Mouse (Mus musculus): Measurements from ENCODE around the gene Sox5. TPM values are rescaled to one million over a fixed set of nuclear protein-coding genes. Genes with fewer than 3 reads are reported as not detected.

The Sox5 gene
- polyA plus RNA-seq, 1 experiment from 2014 or later = 19.9 TPM

GRCm38 (mm10) chr6:144570850-144571249 lies 210.9 kb downstream of the Sox5 start:
- H3K4me3 ChIP-seq = no peak overlapping the region
- no peaks in the 10 kb centered on the region for H3K4me1 ChIP-seq (replicated peaks)
- H3K36me3 ChIP-seq = no peaks in the 10 kb centered on the region
- H3K27ac ChIP-seq (ENCODE audit: poor library complexity, severe bottlenecking) = no peak overlapping the region
- no peaks in the 10 kb centered on the region for H3K27me3 ChIP-seq (replicated peaks)
- H3K9me3 ChIP-seq (replicated peaks) = no peaks in the 10 kb centered on the region
- no peak overlapping the region for H3K4me2 ChIP-seq
- no peak for ATAC-seq (ENCODE audit: insufficient number of reproducible peaks, low FRiP score)
- no peak overlapping the region for H3K9ac ChIP-seq
- WGBS = 60% methylated on average over 17 of the region's 17 CpGs

GRCm38 (mm10) chr6:144565827-144566226 lies 215.9 kb downstream of the Sox5 start:
- 77% methylated on average over 1 of the region's 1 CpGs for WGBS
- Histone ChIP-seq H3K4me2 (no peak overlapping the region), H3K9me3 (replicated peaks) (peaks cover 8% of the 10 kb centered on the region; the same call in 1 of the 2 replicates), H3K9ac (no peak overlapping the region), H3K27me3 (replicated peaks) (no peaks in the 10 kb centered on the region), H3K4me1 (replicated peaks) (no peaks in the 10 kb centered on the region), H3K4me3 (no peak overlapping the region), H3K36me3 (no peaks in the 10 kb centered on the region), H3K27ac (ENCODE audit: poor library complexity, severe bottlenecking) (no peak overlapping the region)
- ATAC-seq (ENCODE audit: insufficient number of reproducible peaks, low FRiP score) = no peak

DNA sequence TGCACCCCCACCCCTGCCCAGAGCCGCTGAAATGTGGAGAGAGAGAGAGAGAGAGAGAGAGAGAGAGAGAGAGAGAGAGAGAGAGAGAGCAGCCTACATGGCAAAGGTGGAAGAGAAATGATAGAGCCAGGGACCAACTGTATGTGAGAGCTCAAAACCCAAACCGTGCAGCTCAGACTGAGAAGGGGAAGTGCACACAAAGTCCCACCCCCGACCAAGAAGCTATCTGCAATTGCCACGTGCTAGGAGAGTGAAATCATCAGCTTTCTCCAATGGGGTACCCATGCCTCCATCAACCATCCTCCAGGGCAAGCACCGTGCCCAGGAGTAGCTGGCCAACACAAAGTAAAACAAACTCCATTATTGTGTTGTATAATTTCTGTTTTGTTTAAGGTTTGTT lies 220.1 kb downstream of the Sox5 start:
- H3K9ac ChIP-seq = no peak overlapping the region
- H3K4me3 ChIP-seq = no peak overlapping the region
- no peak overlapping the region for H3K27ac ChIP-seq (ENCODE audit: poor library complexity, severe bottlenecking)
- 58% methylated on average over 5 of the region's 5 CpGs for WGBS
- H3K9me3 ChIP-seq (replicated peaks) = peaks cover 14% of the 10 kb centered on the region
- H3K4me1 ChIP-seq (replicated peaks) = no peaks in the 10 kb centered on the region
- no peak overlapping the region for H3K4me2 ChIP-seq
- H3K27me3 ChIP-seq (replicated peaks) = no peaks in the 10 kb centered on the region
- no peak for ATAC-seq (ENCODE audit: insufficient number of reproducible peaks, low FRiP score)
- no peaks in the 10 kb centered on the region for H3K36me3 ChIP-seq

DNA sequence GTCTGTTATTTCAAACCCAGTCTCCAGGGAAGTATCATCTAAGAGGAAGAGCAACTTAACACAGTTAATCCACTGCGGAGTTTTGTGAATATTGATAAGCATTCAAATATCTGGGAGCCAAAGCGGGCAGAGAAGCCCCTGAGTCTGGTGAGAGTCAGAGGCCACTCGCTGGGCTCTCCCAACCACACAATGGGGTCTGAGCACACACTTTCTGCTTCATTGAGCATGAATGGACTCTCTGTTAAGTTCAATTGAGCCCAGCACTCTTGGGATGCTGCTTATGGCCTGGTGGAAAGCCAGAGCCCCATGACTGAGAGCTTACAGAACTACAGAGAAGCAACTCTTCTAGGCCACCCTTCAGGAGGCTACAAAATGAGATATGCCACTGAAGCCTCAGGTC lies 221.6 kb downstream of the Sox5 start:
- Histone ChIP-seq H3K36me3 (no peaks in the 10 kb centered on the region), H3K4me1 (replicated peaks) (no peaks in the 10 kb centered on the region), H3K9ac (no peak overlapping the region), H3K27me3 (replicated peaks) (no peaks in the 10 kb centered on the region), H3K4me2 (no peak overlapping the region), H3K27ac (ENCODE audit: poor library complexity, severe bottlenecking) (no peak overlapping the region), H3K9me3 (replicated peaks) (peaks cover 14% of the 10 kb centered on the region), H3K4me3 (no peak overlapping the region)
- 78% methylated on average over 3 of the region's 3 CpGs for WGBS
- ATAC-seq (ENCODE audit: insufficient number of reproducible peaks, low FRiP score) = no peak

GRCm38 (mm10) chr6:144553476-144553875 lies 228.3 kb downstream of the Sox5 start:
- no peak overlapping the region for H3K4me2 ChIP-seq
- no peaks in the 10 kb centered on the region for H3K27me3 ChIP-seq (replicated peaks)
- no peak overlapping the region for H3K4me3 ChIP-seq
- H3K27ac ChIP-seq (ENCODE audit: poor library complexity, severe bottlenecking) = no peak overlapping the region
- no peaks in the 10 kb centered on the region for H3K4me1 ChIP-seq (replicated peaks)
- 76% methylated on average over 6 of the region's 6 CpGs for WGBS
- H3K36me3 ChIP-seq = no peaks in the 10 kb centered on the region
- H3K9ac ChIP-seq = no peak overlapping the region
- no peak for ATAC-seq (ENCODE audit: insufficient number of reproducible peaks, low FRiP score)
- H3K9me3 ChIP-seq (replicated peaks) = no peaks in the 10 kb centered on the region

DNA sequence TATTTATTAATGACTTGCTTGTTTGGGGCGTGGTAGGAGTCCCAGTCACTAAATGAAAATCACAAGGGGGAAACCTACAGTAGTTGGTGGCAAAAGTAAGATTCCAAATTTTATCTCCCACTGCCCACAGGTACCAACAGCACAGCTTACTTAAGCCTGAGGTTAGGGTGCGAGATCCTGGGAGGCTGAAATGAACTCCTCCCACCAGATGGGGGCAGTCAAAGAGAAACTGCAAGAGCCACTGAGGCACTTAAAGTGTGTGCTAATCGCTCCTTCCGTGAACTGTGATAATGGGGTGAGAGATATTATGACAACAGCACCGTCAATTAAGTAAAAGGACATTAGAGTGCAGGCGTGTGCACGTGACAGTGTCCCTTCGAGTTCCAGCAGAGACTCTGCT lies 232.8 kb downstream of the Sox5 start:
- Histone ChIP-seq H3K27ac (ENCODE audit: poor library complexity, severe bottlenecking) (no peak overlapping the region), H3K27me3 (replicated peaks) (no peaks in the 10 kb centered on the region), H3K9ac (no peak overlapping the region), H3K36me3 (no peaks in the 10 kb centered on the region), H3K4me3 (no peak overlapping the region), H3K4me2 (no peak overlapping the region), H3K4me1 (replicated peaks) (no peaks in the 10 kb centered on the region), H3K9me3 (replicated peaks) (no peaks in the 10 kb centered on the region; the same call in 1 of the 2 replicates)
- ATAC-seq (ENCODE audit: insufficient number of reproducible peaks, low FRiP score) = no peak
- 78% methylated on average over 8 of the region's 8 CpGs for WGBS

DNA sequence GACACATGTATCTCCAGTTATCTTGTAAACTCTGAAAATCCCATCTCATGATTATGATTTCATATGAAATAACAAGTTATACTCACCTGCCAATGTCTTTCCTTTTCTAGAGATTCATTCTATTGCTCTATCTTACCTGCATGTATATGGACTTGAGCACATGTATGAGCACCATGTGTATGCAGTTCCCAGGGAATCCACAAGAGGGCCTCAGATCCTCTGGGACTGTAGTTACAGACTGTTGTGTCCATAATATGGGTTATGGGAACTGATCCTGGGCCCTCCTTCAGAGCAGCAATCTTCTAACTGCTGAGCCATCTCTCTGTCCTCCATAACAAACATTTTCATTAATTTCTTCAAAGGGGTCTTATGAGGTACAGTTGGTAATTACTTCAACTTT lies 234.6 kb downstream of the Sox5 start:
- Histone ChIP-seq H3K4me1 (replicated peaks) (no peaks in the 10 kb centered on the region), H3K36me3 (no peaks in the 10 kb centered on the region), H3K4me3 (no peak overlapping the region), H3K9me3 (replicated peaks) (no peaks in the 10 kb centered on the region; the same call in 1 of the 2 replicates), H3K27ac (ENCODE audit: poor library complexity, severe bottlenecking) (no peak overlapping the region), H3K9ac (no peak overlapping the region), H3K27me3 (replicated peaks) (no peaks in the 10 kb centered on the region), H3K4me2 (no peak overlapping the region)
- no peak for ATAC-seq (ENCODE audit: insufficient number of reproducible peaks, low FRiP score)

DNA sequence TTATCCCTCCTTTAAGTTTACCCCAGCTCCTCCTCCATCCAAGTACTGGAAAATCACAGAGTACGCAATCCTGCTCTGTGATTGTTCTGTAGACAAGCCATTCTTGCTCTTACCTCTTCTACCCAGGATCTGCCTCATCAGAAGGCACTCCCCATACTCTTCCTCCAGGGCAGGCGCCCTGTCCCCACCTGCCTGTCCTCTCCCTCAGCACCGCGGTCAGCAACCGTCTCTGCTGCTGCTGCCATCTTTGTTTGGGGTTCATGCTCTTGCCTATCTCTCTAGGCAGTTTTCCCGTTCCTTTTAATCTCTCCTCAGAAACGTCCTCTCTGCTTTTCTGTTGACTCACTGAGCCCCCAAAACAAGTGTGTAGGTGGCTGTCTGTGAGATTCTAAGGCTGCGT lies 236.2 kb downstream of the Sox5 start:
- 84% methylated on average over 8 of the region's 8 CpGs for WGBS
- Histone ChIP-seq H3K27me3 (replicated peaks) (no peaks in the 10 kb centered on the region), H3K9ac (no peak overlapping the region), H3K9me3 (replicated peaks) (no peaks in the 10 kb centered on the region; the same call in 1 of the 2 replicates), H3K4me1 (replicated peaks) (no peaks in the 10 kb centered on the region), H3K36me3 (no peaks in the 10 kb centered on the region), H3K4me3 (no peak overlapping the region), H3K4me2 (no peak overlapping the region), H3K27ac (ENCODE audit: poor library complexity, severe bottlenecking) (no peak overlapping the region)
- ATAC-seq (ENCODE audit: insufficient number of reproducible peaks, low FRiP score) = no peak

DNA sequence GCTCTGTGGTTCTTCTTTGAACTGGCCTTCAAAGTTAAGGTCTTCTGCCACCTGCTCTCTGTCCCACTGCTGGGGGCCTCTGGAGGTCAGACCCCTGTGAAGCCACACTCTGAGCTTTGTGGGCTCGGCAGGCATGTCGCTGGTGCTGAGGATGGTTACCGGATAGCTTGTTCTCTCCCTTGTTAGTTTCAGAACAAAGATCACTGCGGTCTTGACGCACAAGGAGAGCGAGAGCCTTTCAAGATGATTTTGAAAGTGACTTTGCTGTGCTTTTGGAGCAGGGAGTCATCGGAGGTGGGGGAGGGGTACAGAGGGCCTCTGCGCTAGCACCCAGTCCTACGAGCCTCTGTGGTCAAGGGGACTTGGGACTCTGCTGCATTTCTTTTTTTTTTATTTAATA lies 240.5 kb downstream of the Sox5 start:
- H3K36me3 ChIP-seq = no peaks in the 10 kb centered on the region
- H3K4me2 ChIP-seq = no peak overlapping the region
- H3K9me3 ChIP-seq (replicated peaks) = no peaks in the 10 kb centered on the region
- WGBS = 89% methylated on average over 9 of the region's 9 CpGs
- no peak overlapping the region for H3K27ac ChIP-seq (ENCODE audit: poor library complexity, severe bottlenecking)
- no peaks in the 10 kb centered on the region for H3K4me1 ChIP-seq (replicated peaks)
- ATAC-seq (ENCODE audit: insufficient number of reproducible peaks, low FRiP score) = no peak
- H3K27me3 ChIP-seq (replicated peaks) = no peaks in the 10 kb centered on the region
- H3K4me3 ChIP-seq = no peak overlapping the region
- H3K9ac ChIP-seq = no peak overlapping the region

- Histone ChIP-seq H3K9me3 (replicated peaks) (no peaks in the 10 kb centered on the region), H3K9ac (no peak overlapping the region), H3K27me3 (replicated peaks) (no peaks in the 10 kb centered on the region), H3K4me3 (no peak overlapping the region), H3K27ac (ENCODE audit: poor library complexity, severe bottlenecking) (no peak overlapping the region), H3K4me2 (no peak overlapping the region), H3K36me3 (no peaks in the 10 kb centered on the region), H3K4me1 (replicated peaks) (no peaks in the 10 kb centered on the region)
- ATAC-seq (ENCODE audit: insufficient number of reproducible peaks, low FRiP score) = no peak
- 76% methylated on average over 18 of the region's 18 CpGs for WGBS
Measured at GRCm38 (mm10) chr6:144539439-144540192, 242.2 kb downstream of the Sox5 start.

GRCm38 (mm10) chr6:144523479-144523878 lies 258.3 kb downstream of the Sox5 start:
- no peak for ATAC-seq (ENCODE audit: insufficient number of reproducible peaks, low FRiP score)
- H3K9me3 ChIP-seq (replicated peaks) = peaks cover 3% of the 10 kb centered on the region; the same call in 1 of the 2 replicates
- H3K27me3 ChIP-seq (replicated peaks) = no peaks in the 10 kb centered on the region
- H3K4me2 ChIP-seq = peak overlapping the region; percentile 15
- 57% methylated on average over 11 of the region's 11 CpGs for WGBS
- no peak overlapping the region for H3K9ac ChIP-seq
- H3K4me1 ChIP-seq (replicated peaks) = no peaks in the 10 kb centered on the region
- no peak overlapping the region for H3K27ac ChIP-seq (ENCODE audit: poor library complexity, severe bottlenecking)
- H3K36me3 ChIP-seq = no peaks in the 10 kb centered on the region
- no peak overlapping the region for H3K4me3 ChIP-seq

DNA sequence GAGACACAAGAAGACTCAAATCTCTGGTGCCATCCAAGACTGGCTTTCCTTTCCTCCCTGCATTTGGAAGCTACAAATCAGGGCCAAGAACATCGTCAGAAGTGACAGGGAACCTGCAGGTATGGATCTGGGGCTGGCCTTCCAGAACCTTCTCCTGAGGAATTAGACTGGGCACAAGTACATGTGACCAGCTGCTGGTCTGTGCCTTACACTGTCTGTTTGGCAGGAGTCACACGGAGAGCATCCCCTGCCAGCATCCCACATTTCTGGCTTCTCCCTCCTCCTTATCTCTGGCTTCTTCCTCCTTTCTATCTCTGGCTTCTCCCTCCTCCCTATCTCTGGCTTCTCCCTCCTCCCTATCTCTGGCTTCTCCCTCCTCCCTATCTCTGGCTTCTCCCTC lies 263.0 kb downstream of the Sox5 start:
- Histone ChIP-seq H3K4me3 (no peak overlapping the region), H3K4me1 (replicated peaks) (0 out of 2 replicates have a peak, but pooled peaks cover 8% of the 10 kb centered on the region), H3K27me3 (replicated peaks) (no peaks in the 10 kb centered on the region), H3K27ac (ENCODE audit: poor library complexity, severe bottlenecking) (no peak overlapping the region), H3K9me3 (replicated peaks) (peaks cover 3% of the 10 kb centered on the region; the same call in 1 of the 2 replicates), H3K36me3 (no peaks in the 10 kb centered on the region), H3K9ac (no peak overlapping the region), H3K4me2 (no peak overlapping the region)
- ATAC-seq (ENCODE audit: insufficient number of reproducible peaks, low FRiP score) = no peak
- WGBS = 74% methylated on average over 2 of the region's 2 CpGs
